Mouse (Mus musculus): Measurements from ENCODE around the gene Ebpl.
A peak's percentile ranks its signal among the peaks of the same experiment; 100 is the strongest.
"Not testable (repeated sequence)": the region's sequence is repeated elsewhere in the genome, so short reads cannot be mapped to it uniquely, and the experiment has no call there.

Gene Ebpl

DNA sequence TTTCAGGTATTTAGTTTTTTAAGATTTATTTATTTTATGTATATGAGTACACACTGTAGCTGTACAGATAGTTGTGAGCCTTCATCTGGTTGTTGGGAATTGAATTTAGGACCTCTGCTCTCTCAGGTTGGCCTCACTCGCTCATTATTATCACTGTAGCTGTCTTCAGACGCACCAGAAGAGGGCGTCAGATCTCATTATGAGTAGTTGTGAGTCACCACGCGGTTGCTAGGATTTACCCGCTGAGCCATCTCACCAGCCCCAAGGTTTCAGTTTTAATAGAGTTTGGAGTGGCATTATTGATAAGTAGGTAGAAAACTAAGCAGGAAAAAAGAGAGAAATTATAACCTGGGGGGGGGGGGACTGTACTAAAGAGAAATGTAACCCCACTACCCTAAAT, 33.2 kb downstream of the Ebpl start:
- DNase-seq, result not testable (repeated sequence)

DNA sequence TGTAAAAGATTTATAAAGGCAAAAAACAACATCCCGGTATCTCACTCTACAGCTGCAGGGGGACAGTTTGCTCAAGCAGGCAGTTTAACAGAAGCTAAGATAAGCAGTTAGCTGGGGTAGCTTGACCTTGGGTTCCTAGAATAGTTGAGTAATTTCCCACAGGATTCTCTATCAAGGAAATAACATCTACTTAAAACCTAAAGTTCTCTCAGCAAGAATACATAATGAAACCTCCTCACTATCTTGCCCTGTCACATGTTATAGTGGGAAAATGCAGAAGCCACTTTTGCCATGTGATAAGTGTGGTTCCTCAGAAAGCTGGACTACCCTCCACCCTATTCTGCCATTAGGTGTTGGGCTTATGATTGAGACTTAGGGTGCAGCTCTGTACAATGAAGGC, 37.5 kb downstream of the Ebpl start:
- DNase-seq, result no peak

DNA sequence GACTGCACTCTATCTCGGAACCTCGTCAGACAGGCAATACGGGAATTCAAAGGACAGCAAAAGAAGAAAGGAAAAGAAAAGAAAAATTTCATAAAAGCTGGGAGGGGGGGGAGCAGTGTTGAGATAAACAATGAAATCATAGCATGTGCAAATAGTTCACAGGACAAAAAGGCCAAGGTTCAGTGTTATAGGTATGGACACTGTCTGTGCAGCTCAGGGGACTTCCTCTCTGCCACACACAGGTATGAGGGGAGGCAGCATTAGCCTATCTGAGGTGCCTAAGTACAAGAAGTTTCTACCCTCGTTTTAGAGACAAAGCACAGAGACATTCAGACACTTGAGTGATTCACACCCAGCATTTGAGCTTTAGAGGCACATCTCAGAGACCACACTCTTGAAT, 39.0 kb downstream of the Ebpl start:
- no peak for DNase-seq

DNA sequence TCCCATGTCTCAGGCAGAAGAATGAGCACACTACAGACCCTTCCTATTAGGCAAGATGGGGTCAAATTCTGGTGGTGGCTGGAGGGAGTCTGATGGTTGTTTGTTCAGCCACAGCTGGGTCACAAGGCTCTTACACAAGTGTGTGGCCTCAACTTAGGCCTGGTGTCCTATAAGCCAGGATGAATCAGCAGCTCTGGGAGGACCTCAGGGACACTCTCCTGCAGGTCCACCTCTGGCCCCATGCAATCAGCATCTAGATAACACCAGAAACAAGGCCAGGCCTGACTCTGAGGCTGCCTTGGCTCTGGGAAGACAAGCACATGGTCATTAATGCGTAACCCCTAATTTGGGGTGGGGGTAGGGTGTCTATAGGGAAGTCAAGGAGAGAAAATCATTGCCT, 39.5 kb downstream of the Ebpl start:
- DNase-seq, result no peak

DNA sequence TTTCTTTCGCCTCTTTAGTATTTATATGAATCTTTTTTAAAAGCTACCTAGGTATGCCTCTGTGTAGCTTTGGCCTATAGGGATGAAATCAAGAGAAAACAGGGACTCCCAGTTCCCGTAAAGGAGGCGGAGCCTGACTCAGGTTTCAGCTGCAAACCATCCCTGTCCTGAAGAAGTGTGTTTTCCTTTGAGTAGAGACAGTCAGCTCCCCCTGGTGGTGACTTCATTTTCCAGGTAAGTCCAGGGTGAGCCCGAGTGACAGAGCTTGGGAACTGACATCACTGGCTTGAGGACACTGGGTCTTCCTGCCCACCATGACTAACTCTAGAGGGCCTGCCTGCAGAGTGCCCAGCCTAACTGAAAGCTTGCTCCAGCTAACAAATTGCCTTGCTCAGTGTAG, 43.4 kb downstream of the Ebpl start:
- DNase-seq, result peak; percentile 66

DNA sequence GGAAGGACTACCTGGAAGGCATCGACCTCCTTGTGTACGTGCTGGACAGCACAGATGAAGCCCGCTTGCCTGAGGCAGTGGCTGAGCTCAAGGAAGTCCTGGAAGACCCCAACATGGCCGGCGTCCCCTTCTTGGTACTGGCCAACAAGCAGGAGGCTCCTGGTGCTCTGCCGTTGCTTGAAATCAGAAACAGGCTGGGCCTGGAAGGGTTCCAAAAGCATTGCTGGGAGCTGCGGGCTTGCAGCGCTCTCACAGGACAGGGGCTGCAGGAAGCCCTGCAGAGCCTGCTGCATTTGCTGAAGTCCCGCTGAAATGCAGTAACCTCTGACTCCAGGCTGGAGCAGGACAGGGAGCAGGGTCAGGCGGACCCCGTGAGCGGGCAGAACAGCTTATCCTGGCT, 49.3 kb downstream of the Ebpl start:
- no peak for DNase-seq

DNA sequence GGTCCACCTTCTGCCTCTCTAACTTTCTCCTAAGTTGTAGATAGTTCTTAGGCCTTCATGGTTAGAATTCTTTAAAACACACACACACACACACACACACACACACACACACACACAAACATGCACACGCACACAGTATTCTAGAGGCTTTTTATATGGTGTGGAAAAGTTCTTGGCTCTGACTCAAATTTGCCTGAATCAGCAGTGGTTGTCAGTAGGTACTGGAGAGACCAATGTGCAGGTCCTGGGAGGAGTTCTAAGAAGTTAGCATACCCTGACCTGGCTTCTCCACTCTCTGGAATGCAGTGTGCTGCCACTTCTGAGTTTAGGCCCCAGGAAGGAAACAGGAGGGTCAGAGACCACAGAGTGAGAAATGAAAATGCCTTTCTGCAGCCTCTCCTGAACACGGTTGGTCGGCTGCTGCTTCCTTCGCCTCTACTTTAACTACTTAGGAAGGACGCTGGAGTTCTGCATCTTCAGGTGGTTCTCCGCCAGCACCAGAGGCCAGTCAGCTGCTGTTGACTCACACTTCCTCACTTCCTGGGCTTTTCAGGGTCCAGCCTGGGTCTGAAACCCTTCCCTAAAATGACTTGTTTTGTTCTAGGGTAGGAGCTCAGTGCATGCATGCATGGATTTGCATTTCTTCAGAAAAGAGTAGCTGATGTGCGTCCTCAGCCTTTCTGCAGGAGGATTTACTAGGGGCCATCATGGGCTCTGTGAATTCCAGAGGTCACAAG, 50.0 kb downstream of the Ebpl start:
- DNase-seq, result no peak

DNA sequence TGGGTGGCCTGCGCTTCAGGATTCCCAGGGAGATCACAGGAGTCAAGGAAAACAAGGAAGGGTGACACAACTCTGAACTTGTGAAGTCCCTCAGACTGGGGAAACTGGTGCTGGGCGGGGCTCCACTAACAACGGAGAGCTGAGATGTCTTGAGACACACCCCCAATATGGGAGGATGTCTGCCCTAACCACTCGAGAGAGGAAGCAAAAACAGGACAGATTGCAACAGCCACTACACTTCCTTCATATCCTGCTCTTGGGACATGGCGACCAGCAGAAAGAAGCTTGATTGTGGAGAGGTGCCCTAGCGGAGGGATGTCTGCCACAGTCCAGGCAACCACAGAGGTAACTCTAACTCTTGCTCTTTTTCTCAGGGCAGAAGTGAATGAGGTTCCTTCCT, 50.6 kb downstream of the Ebpl start, which contains the start of gene Arl11:
Gene Arl11 (plus strand): TSS at position 161 of the 400 bp plus-strand sequence.
- no peak for DNase-seq

DNA sequence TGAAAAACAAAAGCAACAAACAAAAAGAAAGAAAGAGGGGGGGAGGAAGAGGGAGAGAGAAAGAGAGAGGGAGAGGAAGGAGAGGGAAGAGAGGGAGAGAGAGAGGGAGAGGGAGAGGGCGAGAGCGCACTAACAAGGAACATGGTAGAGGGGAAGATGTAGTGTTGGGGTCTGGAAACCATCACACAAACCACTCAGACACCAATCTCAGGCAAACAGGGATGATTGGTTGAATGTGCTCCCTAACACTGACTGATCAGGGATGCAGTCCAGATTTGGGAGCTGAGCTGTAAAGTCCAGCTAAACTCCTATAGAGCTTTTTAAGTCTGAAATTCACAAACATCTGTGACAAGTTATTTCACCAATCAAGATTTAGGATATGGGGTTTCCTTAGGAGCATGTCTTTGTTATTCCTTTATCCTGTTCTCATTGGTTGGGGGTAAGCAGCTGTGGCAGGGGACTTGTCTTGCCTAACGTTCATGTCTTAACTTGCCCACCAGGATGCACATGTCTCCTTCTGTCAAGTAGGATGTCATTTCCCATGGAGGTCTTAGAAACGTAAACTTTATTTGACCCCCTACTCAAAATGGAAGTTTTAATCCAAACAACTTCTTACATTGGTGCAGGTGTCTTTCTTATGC, 56.1 kb downstream of the Ebpl start:
- DNase-seq, result no peak

DNA sequence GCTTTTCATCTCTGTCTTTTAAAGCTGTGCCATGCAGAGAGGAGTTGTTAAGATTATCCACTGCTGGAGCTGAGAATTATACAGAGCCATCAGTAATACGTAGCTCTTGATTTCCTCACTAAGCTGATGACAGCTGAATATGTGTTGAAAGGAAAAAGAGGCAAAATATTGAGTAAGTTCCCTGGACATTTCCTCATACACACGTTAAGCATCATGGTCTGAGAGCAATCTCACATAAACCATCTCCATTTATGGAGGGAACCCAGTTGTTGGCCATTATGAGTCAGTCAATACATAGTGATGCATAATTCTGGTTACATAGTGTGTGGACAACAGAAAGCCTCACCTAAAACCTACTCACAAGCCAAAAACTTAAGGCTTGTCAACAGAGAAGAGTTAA, 57.8 kb downstream of the Ebpl start:
- DNase-seq, result no peak

DNA sequence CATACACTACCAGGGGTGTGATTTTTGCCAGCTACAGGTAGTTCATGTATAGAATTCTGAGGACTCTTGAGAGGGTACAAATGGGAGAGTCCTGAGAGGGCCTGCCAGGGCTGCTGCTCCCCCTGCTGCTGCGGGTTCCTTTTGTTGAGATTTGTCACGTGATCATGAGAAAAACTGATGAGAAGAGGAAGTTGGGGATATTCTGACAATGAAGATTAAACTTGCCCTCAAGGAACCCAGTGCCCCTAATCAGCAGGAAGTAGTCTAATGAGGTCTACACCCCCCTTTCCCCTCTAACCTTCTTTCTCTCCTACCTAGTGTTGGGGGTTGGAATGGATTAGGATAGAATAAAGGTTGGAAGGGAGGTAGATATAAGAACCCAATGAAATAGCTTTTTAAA, 58.9 kb downstream of the Ebpl start:
- DNase-seq, result no peak

DNA sequence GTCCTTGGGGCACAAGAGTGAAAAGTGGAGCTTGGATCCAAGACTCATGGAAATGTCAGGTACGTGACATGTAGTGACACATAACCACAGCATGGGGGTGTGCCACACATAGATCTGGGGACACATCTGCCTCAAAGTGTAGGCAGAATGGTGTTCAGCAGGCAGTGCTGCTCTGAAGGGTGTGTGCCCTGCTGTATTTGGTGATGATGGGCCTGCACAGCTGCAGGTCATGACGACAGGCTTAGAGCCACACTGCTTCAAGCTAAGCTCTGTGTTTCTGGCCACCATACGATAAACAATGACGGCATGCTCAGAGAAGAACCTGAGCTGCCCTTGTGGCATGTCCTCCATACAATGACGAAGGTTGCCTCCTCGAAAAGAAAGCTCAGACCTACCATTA, 60.4 kb downstream of the Ebpl start:
- no peak for DNase-seq

DNA sequence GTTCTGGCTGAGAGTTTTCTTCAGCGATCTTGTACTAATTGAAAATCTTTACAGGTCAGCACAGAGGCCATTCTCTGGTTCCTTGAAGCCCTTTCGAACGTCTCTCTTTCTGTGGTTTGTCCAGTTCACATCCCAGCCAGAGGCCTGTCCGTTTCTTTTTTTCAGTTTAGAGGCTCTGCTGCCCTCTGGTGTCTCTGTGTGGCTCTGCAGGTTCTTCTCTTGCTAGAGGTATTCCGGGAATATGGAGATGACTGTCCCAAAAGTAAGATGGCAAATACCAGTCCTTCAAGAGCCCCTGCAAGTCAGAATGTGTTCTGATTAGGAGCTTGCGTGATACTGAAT, 65.5 kb downstream of the Ebpl start:
- peak; percentile 25 for DNase-seq

DNA sequence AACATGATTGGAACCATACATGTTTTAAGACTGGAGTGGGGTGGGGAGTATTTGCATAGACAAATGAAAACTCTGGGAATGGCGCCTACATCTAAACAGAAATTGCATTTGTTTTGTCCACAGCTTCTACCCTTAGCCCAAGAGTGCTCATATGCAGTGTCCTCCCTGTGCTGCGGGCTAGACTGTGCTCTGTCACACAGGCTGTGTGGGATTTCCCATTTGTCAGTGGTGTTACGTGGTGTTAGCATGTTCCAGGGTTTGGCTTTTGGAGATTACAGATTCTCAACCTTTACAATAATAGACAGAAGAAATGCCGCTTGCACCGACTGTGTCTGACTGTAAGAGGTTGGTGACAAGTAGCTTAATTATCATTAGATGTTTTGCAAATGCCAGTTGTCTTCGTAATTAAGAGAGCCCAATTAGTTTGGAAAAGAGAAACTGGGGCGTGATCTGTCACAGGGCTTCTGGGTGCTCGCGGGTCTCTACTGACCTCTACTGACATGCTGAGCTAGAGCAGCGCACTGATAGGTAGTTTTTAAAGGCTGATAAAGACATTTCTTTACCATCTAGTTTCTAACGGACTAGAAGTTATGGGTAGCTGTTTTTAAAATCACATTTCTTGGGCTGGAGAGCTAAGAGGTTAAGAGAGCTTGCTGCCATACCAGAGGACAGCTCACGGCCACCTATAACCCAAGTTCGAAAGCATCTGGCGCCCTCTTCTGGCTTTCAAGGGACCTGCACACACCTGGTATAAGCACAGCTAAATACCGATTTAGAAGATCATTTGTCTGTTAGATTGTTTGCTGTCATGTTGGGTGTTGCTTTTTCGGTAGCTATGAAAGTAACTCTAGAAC, 66.1 kb downstream of the Ebpl start:
- peak; percentile 44 for DNase-seq

DNA sequence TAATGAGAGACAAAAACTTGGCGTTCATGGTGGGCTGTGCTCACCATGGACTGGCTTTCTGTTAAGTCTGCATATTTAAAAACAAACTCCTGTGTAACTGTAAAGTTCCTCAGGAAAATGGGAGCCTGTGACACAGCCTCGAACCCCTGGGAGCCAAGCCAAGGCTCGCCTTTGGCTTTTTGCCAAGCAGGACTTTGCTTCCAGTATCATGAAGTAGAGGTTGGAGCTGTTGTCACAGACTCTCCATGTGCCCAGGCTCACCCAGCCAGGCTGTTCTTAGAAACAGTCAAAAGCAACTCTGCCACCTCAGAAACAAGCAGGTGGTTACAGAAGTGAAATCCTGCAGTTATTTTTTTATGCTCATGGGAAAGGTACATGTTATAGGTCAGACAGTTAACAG, 69.6 kb downstream of the Ebpl start:
- DNase-seq, result no peak

DNA sequence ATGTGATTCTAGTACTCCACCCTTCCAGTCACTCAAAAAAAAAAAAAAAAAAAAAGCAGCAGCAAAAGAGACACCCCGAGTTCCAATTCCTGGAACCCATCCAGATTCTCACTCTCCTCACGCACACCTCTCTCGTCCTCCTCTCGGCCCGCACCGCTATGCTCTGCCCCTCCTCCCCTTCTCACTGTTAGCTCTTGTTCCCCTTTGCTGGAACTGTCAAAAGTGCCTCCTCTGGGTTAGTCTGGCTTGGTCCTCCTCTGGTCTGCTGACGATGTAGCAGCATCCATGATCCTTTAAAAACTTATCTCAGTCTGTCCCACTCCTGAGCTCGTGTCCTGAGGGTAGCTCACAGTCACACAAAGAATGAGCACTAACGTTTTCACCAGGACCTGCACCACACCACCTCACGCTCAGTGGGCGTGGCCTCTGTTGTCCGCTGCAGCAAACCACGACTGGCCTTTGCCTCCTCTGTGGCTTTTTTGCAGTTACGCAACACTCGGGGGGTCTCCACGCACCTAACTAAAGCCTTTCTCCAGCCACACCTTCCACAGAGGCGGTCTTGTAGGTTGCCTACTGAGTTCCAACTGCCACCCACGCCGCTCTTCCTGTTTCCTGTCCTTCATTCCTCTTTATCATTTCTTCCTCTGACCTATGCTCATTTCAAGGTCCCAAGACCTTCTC, 71.5 kb downstream of the Ebpl start:
- DNase-seq, result no peak

Data from right cerebral cortex, adult 18-20 months (tissue).